Mouse (Mus musculus) neural tube, embryonic 15.5 days (tissue): ENCODE data around the gene Itgb5. TPM values are rescaled to one million over a fixed set of nuclear protein-coding genes. Genes with fewer than 3 reads are reported as not detected.

ENCODE experiments used
- ATAC-seq: fragments of 200-750 bp; cut with Nextera tagmentation; 2 replicates; pipeline ENCODE4 v1.8.0; 2017; ENCODE audit warnings: mild to moderate bottlenecking, moderate TSS enrichment, moderate library complexity; ENCODE audit not compliant: low FRiP score
- H3K27ac ChIP-seq: fragments of 300-500 bp; sonication (generic); replicated peaks from 2 replicates; pipeline ENCODE4 v1.5.1; 2015; ENCODE audit warnings: mild to moderate bottlenecking, inconsistent platforms
- H3K27me3 ChIP-seq: fragments of 300-500 bp; sonication (generic); replicated peaks from 2 replicates; pipeline ENCODE4 v1.6.1; 2015; ENCODE audit warnings: inconsistent platforms
- H3K36me3 ChIP-seq: fragments of 300-500 bp; sonication (generic); 2 replicates; pipeline ENCODE4 v1.6.1; 2015; ENCODE audit warnings: inconsistent platforms
- H3K4me1 ChIP-seq: fragments of 300-500 bp; sonication (generic); 2 replicates; pipeline ENCODE4 v1.6.1; 2015; ENCODE audit warnings: inconsistent platforms
- H3K4me2 ChIP-seq: fragments of 300-500 bp; sonication (generic); 2 replicates; pipeline ENCODE4 v1.6.1; 2015; ENCODE audit warnings: inconsistent platforms, mild to moderate bottlenecking, moderate library complexity
- H3K4me3 ChIP-seq: fragments of 300-500 bp; sonication (generic); replicated peaks from 2 replicates; pipeline ENCODE4 v1.5.1; 2015; ENCODE audit warnings: mild to moderate bottlenecking, inconsistent platforms
- H3K9ac ChIP-seq: fragments of 300-500 bp; sonication (generic); replicated peaks from 2 replicates; pipeline ENCODE4 v1.6.1; 2015; ENCODE audit warnings: mild to moderate bottlenecking, inconsistent platforms
- H3K9me3 ChIP-seq: fragments of 300-500 bp; sonication (generic); replicated peaks from 2 replicates; pipeline ENCODE4 v1.6.1; 2016; ENCODE audit warnings: inconsistent platforms
- WGBS: fragments of 180-500 bp; shearing (Covaris S2); methylation state at CpG from one replicate; pipeline ENCODE4 v1.1.7; 2015; ENCODE audit warnings: mixed read lengths; 5-methylcytosine and 5-hydroxymethylcytosine counted together
- polyA plus RNA-seq: library from polyadenylated mRNA; unstranded; fragments of >200 nt; fragmentation: Nextera tagmentation; extraction: Ambion mirVana; gene quantifications from 2 replicates; pipeline ENCODE4 v1.2.1, GENCODE M21; 2015

Gene Itgb5
- polyA plus RNA-seq, 1 experiment from 2014 or later, result 19.2 TPM

DNA sequence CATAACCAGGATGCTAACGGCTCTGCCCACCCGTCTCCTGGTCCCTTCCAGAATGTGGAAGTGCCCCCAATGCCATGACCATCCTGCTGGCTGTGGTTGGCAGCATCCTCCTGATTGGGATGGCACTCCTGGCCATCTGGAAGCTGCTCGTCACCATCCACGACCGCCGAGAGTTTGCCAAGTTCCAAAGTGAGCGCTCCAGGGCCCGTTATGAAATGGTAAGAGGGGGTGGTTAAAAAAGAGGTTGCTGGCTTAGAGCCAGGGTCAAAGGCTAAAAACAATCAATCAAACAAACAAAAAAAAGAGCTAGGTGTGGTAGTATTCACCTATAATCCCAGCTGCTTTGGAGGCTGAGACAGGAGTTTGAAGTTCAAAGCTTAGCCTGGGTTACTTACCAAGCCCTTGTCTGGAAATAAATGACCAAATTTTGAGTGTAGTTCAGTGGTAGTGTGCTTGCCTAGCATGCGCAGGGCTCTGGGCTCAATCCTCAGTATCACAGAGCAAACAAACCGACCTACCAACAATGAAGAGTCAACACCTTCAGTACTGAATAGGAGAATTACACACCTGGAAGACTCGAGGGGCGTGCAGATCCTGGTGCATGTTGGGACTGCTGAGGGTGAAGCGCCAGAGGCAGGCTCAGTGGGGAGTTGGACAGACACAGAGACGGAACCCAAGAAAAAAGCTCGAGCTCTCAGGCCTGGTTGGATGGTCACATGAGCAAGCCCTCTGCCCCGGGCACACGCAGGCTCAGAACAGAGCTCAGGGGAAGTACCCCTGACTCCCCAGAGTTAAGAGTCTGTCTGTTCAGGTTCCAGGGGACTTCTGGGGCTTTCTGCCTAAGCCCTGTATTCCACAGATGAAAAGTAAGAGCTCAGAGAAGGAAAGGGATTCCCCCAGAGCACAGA, 118.5 kb downstream of the Itgb5 start:
- Histone ChIP-seq H3K27ac (no peak overlapping the region), H3K4me3 (no peak overlapping the region), H3K27me3 (no peaks in the 10 kb centered on the region), H3K4me1 (no peaks in the 10 kb centered on the region), H3K9me3 (no peaks in the 10 kb centered on the region), H3K36me3 (no peaks in the 10 kb centered on the region), H3K4me2 (no peak overlapping the region), H3K9ac (no peak overlapping the region)
- WGBS, result 83% methylated on average over 17 of the region's 17 CpGs
- ATAC-seq, result no peak

DNA sequence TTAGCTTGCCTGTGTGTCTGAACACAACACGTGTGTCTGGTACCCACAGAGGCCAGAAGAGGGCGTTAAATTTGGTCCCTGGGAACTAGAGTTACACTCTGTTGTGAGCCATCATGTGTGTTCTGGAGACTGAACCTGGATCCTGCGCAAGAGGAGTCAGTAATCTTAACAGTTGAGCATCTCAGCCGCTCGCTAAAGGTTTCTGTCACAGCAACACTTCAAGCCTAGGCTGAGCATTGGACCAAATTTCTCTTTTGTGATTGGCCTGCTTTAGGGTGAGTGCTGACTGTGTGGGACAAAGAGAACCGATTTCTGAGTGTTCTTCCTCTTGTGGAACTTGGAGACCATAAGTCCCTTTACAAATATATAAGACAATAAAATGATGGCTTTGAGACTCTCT, 120.9 kb downstream of the Itgb5 start:
- H3K9me3 ChIP-seq, result no peaks in the 10 kb centered on the region
- ATAC-seq, result no peak; the same call in 1 of the 2 replicates
- peaks cover 18% of the 10 kb centered on the region for H3K36me3 ChIP-seq
- no peak overlapping the region for H3K9ac ChIP-seq
- 88% methylated on average over 6 of the region's 6 CpGs for WGBS
- H3K4me2 ChIP-seq, result no peak overlapping the region
- no peak overlapping the region for H3K27ac ChIP-seq
- H3K4me3 ChIP-seq, result no peak overlapping the region
- no peaks in the 10 kb centered on the region for H3K4me1 ChIP-seq
- H3K27me3 ChIP-seq, result no peaks in the 10 kb centered on the region

- Histone ChIP-seq H3K9me3 (no peaks in the 10 kb centered on the region), H3K9ac (no peak overlapping the region), H3K36me3 (peaks cover 22% of the 10 kb centered on the region), H3K27me3 (no peaks in the 10 kb centered on the region), H3K4me3 (no peak overlapping the region), H3K4me1 (no peaks in the 10 kb centered on the region), H3K27ac (no peak overlapping the region), H3K4me2 (no peak overlapping the region)
- WGBS, result 26% methylated on average over 4 of the region's 4 CpGs
- peak; percentile 59; the same call in 1 of the 2 replicates for ATAC-seq
Observed at GRCm38 (mm10) chr16:33950830-33951229, 121.4 kb downstream of the Itgb5 start.

- no peaks in the 10 kb centered on the region for H3K9me3 ChIP-seq
- H3K4me2 ChIP-seq, result no peak overlapping the region
- ATAC-seq, result no peak
- H3K4me3 ChIP-seq, result no peak overlapping the region
- no peaks in the 10 kb centered on the region for H3K27me3 ChIP-seq
- H3K4me1 ChIP-seq, result no peaks in the 10 kb centered on the region
- H3K9ac ChIP-seq, result no peak overlapping the region
- WGBS, result 93% methylated on average over 4 of the region's 4 CpGs
- peaks cover 37% of the 10 kb centered on the region for H3K36me3 ChIP-seq
- H3K27ac ChIP-seq, result no peak overlapping the region
Observed at GRCm38 (mm10) chr16:33953008-33953407, 123.5 kb downstream of the Itgb5 start.

GRCm38 (mm10) chr16:33954793-33955192, 125.3 kb downstream of the Itgb5 start:
- H3K27ac ChIP-seq, result no peak overlapping the region
- H3K9me3 ChIP-seq, result no peaks in the 10 kb centered on the region
- no peak for ATAC-seq
- H3K9ac ChIP-seq, result no peak overlapping the region
- H3K36me3 ChIP-seq, result peaks cover 53% of the 10 kb centered on the region
- 89% methylated on average over 1 of the region's 1 CpGs for WGBS
- no peaks in the 10 kb centered on the region for H3K27me3 ChIP-seq
- no peaks in the 10 kb centered on the region for H3K4me1 ChIP-seq
- H3K4me2 ChIP-seq, result no peak overlapping the region
- no peak overlapping the region for H3K4me3 ChIP-seq

DNA sequence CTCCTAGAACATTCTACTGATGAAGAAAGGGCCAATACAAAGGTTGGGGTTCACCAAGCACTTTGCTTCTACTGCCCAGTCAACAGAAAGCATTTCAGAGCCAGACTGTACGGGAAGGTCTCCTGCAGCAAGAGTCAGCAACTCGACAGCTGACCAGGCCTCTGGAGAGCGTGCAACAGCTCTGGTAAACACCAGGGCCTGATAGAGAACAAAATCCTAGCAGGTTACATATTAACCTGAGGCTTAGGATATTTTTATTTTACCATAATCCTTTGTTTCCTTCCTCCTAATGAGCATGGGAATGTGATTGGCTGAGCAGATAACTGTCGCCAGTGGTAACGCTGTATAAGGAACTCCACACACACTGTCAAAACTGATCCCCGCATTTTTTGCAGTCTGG, 134.0 kb downstream of the Itgb5 start:
- ATAC-seq, result no peak
- H3K9ac ChIP-seq, result no peak overlapping the region
- 90% methylated on average over 6 of the region's 6 CpGs for WGBS
- no peak overlapping the region for H3K4me2 ChIP-seq
- H3K27ac ChIP-seq, result no peak overlapping the region
- H3K27me3 ChIP-seq, result no peaks in the 10 kb centered on the region
- H3K4me1 ChIP-seq, result peaks cover 14% of the 10 kb centered on the region
- no peaks in the 10 kb centered on the region for H3K9me3 ChIP-seq
- H3K36me3 ChIP-seq, result peaks cover 44% of the 10 kb centered on the region
- no peak overlapping the region for H3K4me3 ChIP-seq

DNA sequence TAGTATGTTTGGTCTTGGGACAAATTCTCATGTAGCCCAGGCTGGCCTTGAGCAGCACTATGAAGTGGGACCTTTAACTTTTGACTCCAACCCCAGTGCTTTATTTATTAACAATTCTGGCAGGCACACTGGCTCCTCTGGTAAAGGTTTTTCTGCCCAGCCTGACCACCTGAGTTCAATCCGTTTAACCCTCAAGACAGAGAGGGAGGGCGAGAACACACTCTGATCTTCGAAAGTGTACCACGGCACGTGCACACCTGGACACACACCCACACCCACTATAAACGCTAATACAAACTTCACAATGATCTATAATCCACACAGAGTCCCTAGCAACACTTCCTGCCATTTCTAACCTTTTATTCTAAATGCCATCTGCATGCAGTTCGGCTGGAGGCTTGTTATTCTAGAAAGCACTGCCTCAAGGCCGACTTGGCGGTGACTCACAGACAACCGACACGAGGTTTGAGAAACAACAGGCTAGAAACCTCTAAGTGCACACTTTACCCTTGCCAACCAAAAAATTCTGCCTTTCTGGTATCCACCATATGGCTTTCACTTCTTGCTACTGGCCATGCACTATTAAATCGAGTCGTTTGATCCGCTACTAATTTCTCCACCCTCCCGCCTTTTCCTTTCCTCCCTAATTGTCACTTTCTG, 136.5 kb downstream of the Itgb5 start:
- no peak overlapping the region for H3K27ac ChIP-seq
- H3K9ac ChIP-seq, result peak overlapping the region; percentile 75
- H3K27me3 ChIP-seq, result no peaks in the 10 kb centered on the region
- H3K36me3 ChIP-seq, result peaks cover 22% of the 10 kb centered on the region
- peak overlapping the region; percentile 89 for H3K4me2 ChIP-seq
- no peak for ATAC-seq
- H3K4me1 ChIP-seq, result peaks cover 14% of the 10 kb centered on the region
- H3K4me3 ChIP-seq, result peak overlapping the region; percentile 94
- no peaks in the 10 kb centered on the region for H3K9me3 ChIP-seq
- 17% methylated on average over 15 of the region's 15 CpGs for WGBS

- H3K9me3 ChIP-seq, result no peaks in the 10 kb centered on the region
- peaks cover 14% of the 10 kb centered on the region for H3K4me1 ChIP-seq
- peaks cover 15% of the 10 kb centered on the region for H3K36me3 ChIP-seq
- peak; percentile 96 for ATAC-seq
- H3K4me2 ChIP-seq, result peak within 1 kb of the TSS; percentile 89
- H3K9ac ChIP-seq, result peak within 1 kb of the TSS; percentile 75
- no peaks in the 10 kb centered on the region for H3K27me3 ChIP-seq
- H3K27ac ChIP-seq, result peak within 1 kb of the TSS; percentile 68
- WGBS, result under 1% methylated on average over 44 of the region's 44 CpGs
- peak within 1 kb of the TSS; percentile 94 for H3K4me3 ChIP-seq
Observed at GRCm38 (mm10) chr16:33966538-33967282, 137.2 kb downstream of the Itgb5 start, which contains the start of gene Umps. TSS of gene Umps (minus strand) at chr16:33967038.

GRCm38 (mm10) chr16:33967283-33967640, 137.8 kb downstream of the Itgb5 start:
- H3K9ac ChIP-seq, result peak overlapping the region; percentile 75
- peak; percentile 39; the same call in 1 of the 2 replicates for ATAC-seq
- peak overlapping the region; percentile 68 for H3K27ac ChIP-seq
- peaks cover 14% of the 10 kb centered on the region for H3K4me1 ChIP-seq
- H3K4me3 ChIP-seq, result peak overlapping the region; percentile 94
- H3K4me2 ChIP-seq, result peak overlapping the region; percentile 89
- H3K27me3 ChIP-seq, result no peaks in the 10 kb centered on the region
- peaks cover 10% of the 10 kb centered on the region for H3K36me3 ChIP-seq
- WGBS, result 70% methylated on average over 2 of the region's 2 CpGs
- no peaks in the 10 kb centered on the region for H3K9me3 ChIP-seq

DNA sequence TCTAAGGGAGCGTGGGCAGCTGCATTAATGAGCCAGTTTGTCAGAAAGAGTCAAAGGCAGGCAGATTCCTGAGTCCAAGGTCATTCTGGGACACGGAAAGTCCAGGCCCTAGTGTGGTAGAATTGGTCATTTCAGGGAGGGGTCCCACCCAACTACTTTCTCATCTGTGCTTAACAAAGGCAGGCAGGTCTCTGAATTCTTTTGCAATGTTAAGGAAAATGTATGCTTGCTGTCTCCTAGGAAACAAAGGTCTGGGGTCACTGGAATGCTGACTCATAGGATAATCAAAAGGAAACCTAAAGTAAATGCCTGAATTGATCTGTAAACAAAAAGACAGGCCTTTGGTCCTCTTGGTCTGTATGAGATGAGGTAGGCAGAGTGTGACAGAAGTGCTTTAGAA, 150.4 kb downstream of the Itgb5 start:
- Histone ChIP-seq H3K36me3 (peaks cover 36% of the 10 kb centered on the region), H3K4me3 (no peak overlapping the region), H3K27ac (no peak overlapping the region), H3K9ac (no peak overlapping the region), H3K4me1 (no peaks in the 10 kb centered on the region), H3K9me3 (no peaks in the 10 kb centered on the region), H3K27me3 (no peaks in the 10 kb centered on the region), H3K4me2 (no peak overlapping the region)
- ATAC-seq, result no peak
- WGBS, result 35% methylated on average over 2 of the region's 2 CpGs

DNA sequence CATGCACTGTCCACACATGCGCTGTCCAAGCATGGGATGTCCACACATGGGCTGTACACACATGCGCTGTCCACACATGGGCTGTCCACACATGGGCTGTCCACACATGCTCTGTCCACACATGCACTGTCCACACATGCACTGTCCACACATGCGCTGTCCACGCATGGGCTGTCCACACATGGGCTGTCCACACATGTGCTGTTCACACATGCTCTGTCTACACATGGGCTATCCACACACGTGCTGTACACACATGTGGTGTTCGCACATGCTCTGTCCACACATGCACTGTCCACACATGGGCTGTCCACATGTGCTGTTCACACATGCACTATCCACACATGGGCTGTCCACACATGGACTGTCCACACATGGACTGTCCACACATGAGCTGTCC, 154.2 kb downstream of the Itgb5 start:
- peaks cover 34% of the 10 kb centered on the region for H3K36me3 ChIP-seq
- H3K4me2 ChIP-seq, result no peak overlapping the region
- ATAC-seq, result no peak
- H3K9ac ChIP-seq, result no peak overlapping the region
- no peaks in the 10 kb centered on the region for H3K9me3 ChIP-seq
- H3K27ac ChIP-seq, result no peak overlapping the region
- H3K4me3 ChIP-seq, result no peak overlapping the region
- H3K27me3 ChIP-seq, result no peaks in the 10 kb centered on the region
- no peaks in the 10 kb centered on the region for H3K4me1 ChIP-seq
- WGBS, result 98% methylated on average over 6 of the region's 6 CpGs
